Mouse (Mus musculus) frontal cortex, postnatal 36 days (tissue): ENCODE measurements around the gene Methig1.
"Not testable (repeated sequence)": the region's sequence is repeated elsewhere in the genome, so short reads cannot be mapped to it uniquely, and the experiment has no call there.

ENCODE experiments used
- DNase-seq, 2 experiments: peaks; one replicate each; pipeline ENCODE4 v3.0.0; 2022; ENCODE audit warnings: low spot score in 2 of 2

Gene Methig1

GRCm38 (mm10) chr15:100337847-100338246 is 15.1 kb upstream of the Methig1 start:
- DNase-seq: peak in 1 of 2 experiments; percentile 50

GRCm38 (mm10) chr15:100341314-100341980 is 11.5 kb upstream of the Methig1 start:
- not testable (repeated sequence) for DNase-seq

DNA sequence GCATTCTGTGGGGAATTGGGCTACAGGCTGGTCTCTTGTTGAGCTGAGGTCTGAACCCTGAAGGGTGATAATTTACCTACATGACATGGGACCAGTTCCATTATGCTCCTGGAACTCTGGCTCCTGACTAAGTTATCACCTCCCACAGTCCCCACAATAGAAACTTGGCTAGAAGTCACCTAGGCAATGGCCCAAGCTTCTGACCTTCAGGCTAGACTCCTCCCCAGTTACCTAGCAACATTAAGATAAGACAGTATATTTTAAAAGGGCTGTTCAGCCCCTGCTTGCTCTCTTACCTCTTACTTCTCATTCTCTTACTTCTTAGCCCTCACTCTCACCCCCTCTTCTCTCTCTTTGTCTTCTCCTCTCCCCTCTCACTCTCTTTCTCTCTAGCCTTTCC is 7.5 kb upstream of the Methig1 start:
- no peak for DNase-seq

- no peak for DNase-seq
These were observed 6.2 kb upstream of the Methig1 start for GRCm38 (mm10) chr15:100346761-100347160.

DNA sequence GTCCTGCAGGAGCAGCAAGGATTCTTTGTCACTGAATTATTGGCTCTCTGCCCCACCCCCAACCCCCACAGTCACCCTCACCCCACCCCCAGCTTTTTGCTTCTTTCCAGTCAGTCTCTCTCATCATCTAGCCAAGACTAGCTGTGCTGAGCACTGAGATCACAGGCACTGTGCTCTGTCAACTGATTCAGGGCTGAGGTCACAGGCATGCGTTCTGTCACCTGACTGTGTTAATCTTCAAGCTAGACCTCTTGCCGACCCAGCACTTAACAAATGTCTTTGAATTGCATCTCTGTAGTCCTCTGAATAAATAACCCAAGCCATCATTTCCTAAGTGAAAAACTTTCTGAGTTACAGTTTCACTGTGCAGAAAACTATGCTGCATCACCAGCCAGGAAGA is 3.5 kb upstream of the Methig1 start:
- no peak for DNase-seq

DNA sequence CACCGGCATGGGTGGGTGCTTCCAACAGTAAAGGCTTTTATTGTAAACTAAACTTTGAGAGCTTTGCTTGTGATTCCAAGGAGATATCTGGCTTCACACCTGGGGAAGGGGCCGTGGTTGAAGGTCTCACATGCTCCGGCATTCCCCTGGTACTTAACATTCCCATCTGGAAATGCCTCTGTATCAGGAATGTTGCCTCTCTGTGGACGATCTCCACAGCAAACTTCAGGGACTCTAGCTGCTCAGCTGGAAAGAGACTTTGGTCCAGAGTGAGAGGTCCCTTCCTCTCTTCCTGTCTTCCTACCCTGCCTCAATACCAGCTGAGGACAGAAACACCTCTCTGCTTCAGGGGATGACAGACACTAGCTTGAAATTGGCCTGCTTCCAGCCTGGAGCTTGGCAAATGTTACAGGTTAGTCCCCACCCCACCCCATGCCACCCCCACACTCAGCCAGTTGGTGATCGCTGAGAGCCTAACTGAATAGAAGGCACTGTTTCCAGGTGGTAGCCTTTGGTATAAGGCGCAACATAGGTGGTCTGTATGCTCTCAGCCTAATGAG is 1.4 kb upstream of the Methig1 start:
- no peak for DNase-seq

DNA sequence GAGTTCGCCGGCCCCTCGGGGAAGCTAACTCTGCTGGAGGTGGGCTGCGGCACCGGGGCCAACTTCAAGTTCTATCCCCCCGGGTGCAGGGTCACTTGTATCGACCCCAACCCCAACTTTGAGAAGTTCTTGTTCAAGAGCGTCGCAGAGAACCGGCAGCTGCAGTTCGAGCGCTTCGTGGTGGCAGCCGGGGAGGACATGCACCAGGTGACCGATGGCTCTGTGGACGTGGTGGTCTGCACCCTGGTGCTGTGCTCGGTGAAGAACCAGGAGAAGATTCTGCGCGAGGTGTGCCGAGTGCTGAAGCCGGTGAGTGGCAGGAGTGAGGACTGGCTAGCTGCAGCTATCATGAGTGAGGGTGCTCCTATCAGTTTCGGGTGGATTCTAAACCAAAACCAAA is 450 bp downstream of the Methig1 start:
- not testable (repeated sequence) for DNase-seq

DNA sequence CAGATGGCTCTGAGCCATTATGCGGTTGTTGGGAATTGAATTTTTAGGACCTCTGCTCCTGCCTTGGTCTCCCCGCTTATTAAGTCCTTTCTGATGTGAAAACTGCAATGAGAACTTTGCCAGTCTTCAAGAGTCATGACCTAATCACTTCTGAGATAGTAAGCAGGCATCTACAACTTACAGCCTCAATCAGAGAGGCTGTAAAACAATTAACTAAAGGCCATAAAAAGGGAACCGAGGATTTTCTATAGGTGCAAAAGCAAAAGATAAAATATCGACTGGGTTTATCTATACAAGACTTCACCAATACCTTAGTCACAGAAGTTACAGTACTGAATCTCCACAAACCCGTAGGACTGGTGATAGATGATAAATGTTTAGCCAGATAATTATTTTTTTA is 2.9 kb downstream of the Methig1 start:
- DNase-seq: no peak

DNA sequence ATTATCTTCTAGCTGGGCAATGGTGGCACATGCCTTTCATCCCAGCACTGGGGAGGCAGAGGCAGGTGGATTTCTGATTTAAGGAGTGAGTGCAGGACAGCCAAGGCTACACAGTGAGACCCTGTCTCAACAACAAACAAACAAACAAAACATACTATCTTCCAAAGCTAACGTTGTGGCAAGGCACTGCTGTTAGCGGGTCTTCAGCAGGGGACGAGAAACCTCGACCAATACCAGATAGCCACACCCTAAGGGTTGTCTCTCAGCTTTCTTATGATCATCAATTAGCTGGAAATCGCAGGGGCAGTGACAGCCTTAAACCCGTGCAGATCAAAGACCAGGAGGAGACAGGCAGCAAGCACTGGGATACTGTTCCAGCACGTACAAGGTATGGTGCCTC is 11.3 kb downstream of the Methig1 start, which contains the start of gene Higd1c:
Higd1c (plus strand) TSS at position 301 of the 400 bp plus-strand sequence.
- DNase-seq: no peak

GRCm38 (mm10) chr15:100365967-100366366 is 13.0 kb downstream of the Methig1 start:
- DNase-seq: not testable (repeated sequence)

DNA sequence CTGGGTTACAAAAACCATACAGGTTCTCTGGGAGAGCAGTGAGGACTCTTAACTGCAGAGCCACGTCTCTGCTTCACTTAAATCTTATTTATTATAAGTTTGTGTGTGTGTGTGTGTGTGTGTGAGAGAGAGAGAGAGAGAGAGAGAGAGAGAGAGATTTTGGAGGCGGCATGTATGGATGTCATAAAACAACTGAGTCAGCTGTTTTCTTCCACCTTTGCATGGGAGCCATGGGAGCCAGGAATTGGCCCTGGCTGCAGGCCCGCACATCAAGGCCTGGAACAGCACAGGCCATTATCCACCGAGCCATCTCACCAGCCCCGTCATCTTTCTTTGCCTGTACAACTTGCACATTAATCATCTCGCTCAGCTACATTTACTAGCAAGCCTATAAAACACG is 14.2 kb downstream of the Methig1 start:
- DNase-seq: no peak

DNA sequence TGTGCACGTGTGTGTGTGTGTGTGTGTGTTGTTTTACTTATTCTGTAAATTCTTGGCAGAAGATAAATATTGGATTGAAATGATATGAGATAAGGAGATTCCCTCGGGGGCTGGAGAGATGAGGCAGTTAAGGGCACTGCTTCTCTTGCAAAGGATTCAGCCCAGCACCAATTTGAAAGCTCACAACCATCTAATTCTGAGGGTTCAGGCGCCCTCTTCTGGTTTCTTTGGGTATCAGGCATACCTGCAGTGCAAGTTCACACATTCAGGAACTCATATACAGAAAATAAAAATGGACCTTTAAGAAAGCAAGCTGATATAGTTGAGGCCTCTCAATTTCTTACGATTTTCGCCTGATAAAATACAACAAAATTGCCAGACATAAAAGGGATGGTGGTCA is 22.1 kb downstream of the Methig1 start:
- peak; percentile 62 to 87 for DNase-seq

- DNase-seq: peak in 1 of 2 experiments; percentile 24
These were observed 25.0 kb downstream of the Methig1 start for GRCm38 (mm10) chr15:100377847-100378505.

DNA sequence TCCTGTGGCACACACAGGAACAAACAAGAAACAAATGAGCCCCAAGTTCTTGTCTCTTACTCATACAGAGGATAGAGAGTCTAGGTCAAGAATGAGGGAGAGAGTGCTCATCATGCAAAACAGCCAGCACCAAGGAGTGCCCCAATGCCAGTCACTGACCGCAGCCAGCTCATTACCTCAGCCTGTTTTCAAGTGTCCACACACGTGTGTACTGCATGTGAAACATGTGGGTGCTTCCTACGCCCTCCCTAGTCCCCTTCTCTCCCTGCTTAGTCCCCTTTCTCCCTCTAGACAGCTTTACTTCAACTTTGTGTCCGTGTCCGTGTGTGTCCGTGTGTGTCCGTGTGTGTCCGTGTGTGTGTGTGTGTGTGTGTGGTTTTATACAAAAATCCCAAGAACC is 26.7 kb downstream of the Methig1 start:
- no peak for DNase-seq

DNA sequence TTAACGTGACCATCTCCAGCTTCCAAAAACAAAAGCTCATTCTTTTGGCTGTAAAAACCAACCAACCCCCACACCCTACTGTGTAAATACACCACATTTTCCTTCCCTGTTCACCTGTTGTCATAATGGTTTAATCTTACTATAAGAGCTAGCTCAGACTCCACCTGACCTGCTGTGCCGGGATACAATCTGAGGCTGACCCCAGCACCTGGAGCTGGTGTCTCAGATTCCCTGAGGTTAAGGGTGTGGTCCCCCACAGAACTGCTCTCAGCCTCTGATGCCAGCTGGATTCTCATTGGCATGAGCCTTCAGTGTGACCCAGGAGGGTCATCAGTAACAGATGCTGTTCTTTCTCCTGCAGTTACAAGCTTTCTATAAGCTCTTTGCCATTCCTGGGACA is 27.2 kb downstream of the Methig1 start:
- no peak for DNase-seq

- DNase-seq: no peak
These were observed 32.8 kb downstream of the Methig1 start for GRCm38 (mm10) chr15:100385705-100386104.

DNA sequence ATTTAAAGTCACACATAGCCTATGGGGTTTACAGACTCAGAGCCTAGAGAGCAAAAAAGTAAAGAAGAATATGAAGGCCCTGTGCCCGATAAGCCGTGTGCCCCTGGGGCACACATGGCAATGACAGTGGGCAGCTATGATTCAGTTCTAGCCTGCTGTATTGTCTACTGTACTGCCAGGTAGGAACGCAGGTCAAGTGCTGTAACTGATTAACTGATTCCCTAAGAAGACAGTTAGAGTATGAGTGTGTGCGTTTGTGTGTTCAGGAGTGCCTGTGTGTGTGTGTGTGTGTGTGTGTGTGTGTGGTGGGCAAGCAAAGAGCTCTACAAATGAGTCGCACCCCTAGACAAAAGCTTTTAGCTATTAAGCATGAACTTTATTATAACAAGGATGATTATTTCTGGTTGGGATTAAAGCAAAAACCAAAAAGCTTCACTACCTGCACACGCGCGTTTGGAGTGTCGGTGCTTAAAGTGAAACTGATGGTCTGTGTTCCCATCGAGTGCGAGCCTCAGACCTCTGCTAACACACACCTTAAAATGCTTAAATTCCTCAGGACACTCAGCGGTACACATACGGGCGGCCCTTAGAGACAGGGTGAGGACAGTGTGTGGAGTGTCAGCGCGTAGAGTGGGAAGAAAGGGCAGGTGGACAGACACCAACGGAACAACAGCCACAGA is 34.7 kb downstream of the Methig1 start:
- no peak for DNase-seq

GRCm38 (mm10) chr15:100388224-100388835 is 35.4 kb downstream of the Methig1 start:
- DNase-seq: no peak

GRCm38 (mm10) chr15:100388886-100389285 is 35.9 kb downstream of the Methig1 start:
- no peak for DNase-seq

DNA sequence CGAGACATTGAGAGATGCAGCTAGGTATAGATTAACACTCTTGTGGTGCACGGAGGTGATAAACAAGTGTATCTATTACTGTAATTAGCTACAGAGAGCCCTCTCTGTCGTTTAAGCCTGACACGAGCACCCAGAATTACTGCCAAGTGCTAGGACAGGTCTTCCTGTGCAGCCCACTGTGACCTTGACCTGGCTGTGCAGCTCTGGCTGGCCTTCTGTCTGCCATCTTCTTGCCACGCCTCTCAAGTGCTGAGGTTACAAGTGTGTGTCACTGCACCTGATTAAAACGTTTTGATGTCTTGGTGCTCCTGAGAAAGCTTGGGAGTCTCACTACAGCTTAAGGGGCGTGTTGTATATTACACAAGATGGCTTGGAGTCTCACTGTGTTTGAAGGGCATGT is 38.1 kb downstream of the Methig1 start:
- DNase-seq: no peak

- no peak for DNase-seq
These were observed 38.6 kb downstream of the Methig1 start for GRCm38 (mm10) chr15:100391599-100391998.

GRCm38 (mm10) chr15:100393016-100393415 is 40.1 kb downstream of the Methig1 start:
- no peak for DNase-seq
